Mouse (Mus musculus): Measurements from ENCODE around the gene Adk. TPM values are rescaled to one million over a fixed set of nuclear protein-coding genes. Genes with fewer than 3 reads are reported as not detected.
A peak's percentile ranks its signal among the peaks of the same experiment; 100 is the strongest.

Adk gene
- polyA plus RNA-seq, 1 experiment from 2014 or later: 203 TPM

GRCm38 (mm10) chr14:21065490-21066162 lies 13.3 kb downstream of the Adk start:
- H3K9ac ChIP-seq: no peak overlapping the region
- ATAC-seq (ENCODE audit: borderline replicate concordance, extremely low read depth, low FRiP score, low TSS enrichment): peak; percentile 59; the same call in 1 of the 2 replicates
- H3K4me1 ChIP-seq: peaks cover 24% of the 10 kb centered on the region
- no peak overlapping the region for H3K4me3 ChIP-seq
- H3K36me3 ChIP-seq: no peaks in the 10 kb centered on the region
- no peaks in the 10 kb centered on the region for H3K9me3 ChIP-seq
- H3K4me2 ChIP-seq: peak overlapping the region; percentile 8; the same call in 1 of the 2 replicates
- H3K27me3 ChIP-seq: no peaks in the 10 kb centered on the region
- H3K27ac ChIP-seq: peak overlapping the region; percentile 77
- 13% methylated on average over 8 of the region's 8 CpGs for WGBS

GRCm38 (mm10) chr14:21069594-21069993 lies 17.2 kb downstream of the Adk start:
- no peaks in the 10 kb centered on the region for H3K27me3 ChIP-seq
- no peak for ATAC-seq (ENCODE audit: borderline replicate concordance, extremely low read depth, low FRiP score, low TSS enrichment)
- H3K9ac ChIP-seq: no peak overlapping the region
- no peaks in the 10 kb centered on the region for H3K36me3 ChIP-seq
- peaks cover 24% of the 10 kb centered on the region for H3K4me1 ChIP-seq
- no peak overlapping the region for H3K27ac ChIP-seq
- no peak overlapping the region for H3K4me2 ChIP-seq
- no peak overlapping the region for H3K4me3 ChIP-seq
- 76% methylated on average over 5 of the region's 5 CpGs for WGBS
- no peaks in the 10 kb centered on the region for H3K9me3 ChIP-seq

GRCm38 (mm10) chr14:21073981-21074380 lies 21.6 kb downstream of the Adk start:
- no peak overlapping the region for H3K4me2 ChIP-seq
- no peaks in the 10 kb centered on the region for H3K9me3 ChIP-seq
- H3K36me3 ChIP-seq: no peaks in the 10 kb centered on the region
- no peak for ATAC-seq (ENCODE audit: borderline replicate concordance, extremely low read depth, low FRiP score, low TSS enrichment)
- no peak overlapping the region for H3K4me3 ChIP-seq
- WGBS: 52% methylated on average over 3 of the region's 3 CpGs
- no peak overlapping the region for H3K9ac ChIP-seq
- H3K4me1 ChIP-seq: peaks cover 32% of the 10 kb centered on the region
- no peaks in the 10 kb centered on the region for H3K27me3 ChIP-seq
- 0 out of 2 replicates have a peak overlapping the region, but pooled peaks have one; percentile 13 for H3K27ac ChIP-seq

- H3K4me1 ChIP-seq: peaks cover 37% of the 10 kb centered on the region
- peak overlapping the region; percentile 79 for H3K4me2 ChIP-seq
- no peaks in the 10 kb centered on the region for H3K9me3 ChIP-seq
- no peak for ATAC-seq (ENCODE audit: borderline replicate concordance, extremely low read depth, low FRiP score, low TSS enrichment)
- no peaks in the 10 kb centered on the region for H3K36me3 ChIP-seq
- 23% methylated on average over 11 of the region's 11 CpGs for WGBS
- H3K9ac ChIP-seq: 0 out of 2 replicates have a peak overlapping the region, but pooled peaks have one; percentile 63
- H3K27ac ChIP-seq: no peak overlapping the region
- H3K4me3 ChIP-seq: peak overlapping the region; percentile 61
- H3K27me3 ChIP-seq: no peaks in the 10 kb centered on the region
These were observed 22.3 kb downstream of the Adk start for GRCm38 (mm10) chr14:21074398-21075320.

- no peaks in the 10 kb centered on the region for H3K9me3 ChIP-seq
- ATAC-seq (ENCODE audit: borderline replicate concordance, extremely low read depth, low FRiP score, low TSS enrichment): peak; percentile 99
- no peaks in the 10 kb centered on the region for H3K36me3 ChIP-seq
- peak overlapping the region; percentile 61 for H3K4me3 ChIP-seq
- peaks cover 38% of the 10 kb centered on the region for H3K4me1 ChIP-seq
- peak overlapping the region; percentile 92 for H3K27ac ChIP-seq
- H3K9ac ChIP-seq: peak overlapping the region; percentile 63
- under 1% methylated on average over 57 of the region's 59 CpGs for WGBS
- H3K4me2 ChIP-seq: peak overlapping the region; percentile 79
- no peaks in the 10 kb centered on the region for H3K27me3 ChIP-seq
These were observed 23.6 kb downstream of the Adk start for GRCm38 (mm10) chr14:21075751-21076500.

GRCm38 (mm10) chr14:21076501-21077194 lies 24.3 kb downstream of the Adk start:
- no peaks in the 10 kb centered on the region for H3K36me3 ChIP-seq
- no peak overlapping the region for H3K27ac ChIP-seq
- H3K27me3 ChIP-seq: no peaks in the 10 kb centered on the region
- peak overlapping the region; percentile 63 for H3K9ac ChIP-seq
- peak overlapping the region; percentile 79 for H3K4me2 ChIP-seq
- WGBS: 28% methylated on average over 7 of the region's 7 CpGs
- H3K4me1 ChIP-seq: peaks cover 40% of the 10 kb centered on the region
- peak overlapping the region; percentile 61 for H3K4me3 ChIP-seq
- no peaks in the 10 kb centered on the region for H3K9me3 ChIP-seq
- peak; percentile 13 for ATAC-seq (ENCODE audit: borderline replicate concordance, extremely low read depth, low FRiP score, low TSS enrichment)

GRCm38 (mm10) chr14:21077939-21078338 lies 25.6 kb downstream of the Adk start:
- H3K4me1 ChIP-seq: peaks cover 43% of the 10 kb centered on the region
- no peaks in the 10 kb centered on the region for H3K27me3 ChIP-seq
- no peak overlapping the region for H3K4me2 ChIP-seq
- no peak for ATAC-seq (ENCODE audit: borderline replicate concordance, extremely low read depth, low FRiP score, low TSS enrichment)
- no peaks in the 10 kb centered on the region for H3K9me3 ChIP-seq
- no peak overlapping the region for H3K9ac ChIP-seq
- no peak overlapping the region for H3K27ac ChIP-seq
- WGBS: 67% methylated on average over 4 of the region's 4 CpGs
- no peak overlapping the region for H3K4me3 ChIP-seq
- H3K36me3 ChIP-seq: no peaks in the 10 kb centered on the region

GRCm38 (mm10) chr14:21078511-21078910 lies 26.1 kb downstream of the Adk start:
- Histone ChIP-seq H3K27ac (no peak overlapping the region), H3K4me2 (no peak overlapping the region), H3K27me3 (no peaks in the 10 kb centered on the region), H3K9ac (no peak overlapping the region), H3K36me3 (no peaks in the 10 kb centered on the region), H3K4me3 (no peak overlapping the region), H3K9me3 (no peaks in the 10 kb centered on the region), H3K4me1 (peaks cover 43% of the 10 kb centered on the region)
- no peak for ATAC-seq (ENCODE audit: borderline replicate concordance, extremely low read depth, low FRiP score, low TSS enrichment)

- no peak for ATAC-seq (ENCODE audit: borderline replicate concordance, extremely low read depth, low FRiP score, low TSS enrichment)
- no peaks in the 10 kb centered on the region for H3K9me3 ChIP-seq
- H3K4me2 ChIP-seq: no peak overlapping the region
- 59% methylated on average over 1 of the region's 1 CpGs for WGBS
- no peak overlapping the region for H3K27ac ChIP-seq
- peaks cover 37% of the 10 kb centered on the region for H3K4me1 ChIP-seq
- H3K27me3 ChIP-seq: no peaks in the 10 kb centered on the region
- no peaks in the 10 kb centered on the region for H3K36me3 ChIP-seq
- no peak overlapping the region for H3K4me3 ChIP-seq
- H3K9ac ChIP-seq: no peak overlapping the region
These were observed 30.4 kb downstream of the Adk start for GRCm38 (mm10) chr14:21082823-21083222.

GRCm38 (mm10) chr14:21085666-21086065 lies 33.3 kb downstream of the Adk start:
- 68% methylated on average over 5 of the region's 5 CpGs for WGBS
- ATAC-seq (ENCODE audit: borderline replicate concordance, extremely low read depth, low FRiP score, low TSS enrichment): no peak
- H3K36me3 ChIP-seq: no peaks in the 10 kb centered on the region
- no peak overlapping the region for H3K4me3 ChIP-seq
- no peaks in the 10 kb centered on the region for H3K27me3 ChIP-seq
- peaks cover 49% of the 10 kb centered on the region for H3K4me1 ChIP-seq
- no peak overlapping the region for H3K27ac ChIP-seq
- no peak overlapping the region for H3K4me2 ChIP-seq
- no peaks in the 10 kb centered on the region for H3K9me3 ChIP-seq
- H3K9ac ChIP-seq: no peak overlapping the region

GRCm38 (mm10) chr14:21086106-21086505 lies 33.7 kb downstream of the Adk start:
- Histone ChIP-seq H3K4me1 (peaks cover 49% of the 10 kb centered on the region), H3K27ac (no peak overlapping the region), H3K27me3 (no peaks in the 10 kb centered on the region), H3K9ac (no peak overlapping the region), H3K9me3 (no peaks in the 10 kb centered on the region), H3K4me3 (no peak overlapping the region), H3K4me2 (no peak overlapping the region), H3K36me3 (no peaks in the 10 kb centered on the region)
- no peak for ATAC-seq (ENCODE audit: borderline replicate concordance, extremely low read depth, low FRiP score, low TSS enrichment)
- WGBS: 17% methylated on average over 2 of the region's 2 CpGs

Measured in lung, embryonic 15.5 days (tissue).